Mouse (Mus musculus): Measurements from ENCODE around the gene Cacfd1. TPM values are rescaled to one million over a fixed set of nuclear protein-coding genes. Genes with fewer than 3 reads are reported as not detected.

The Cacfd1 gene
- polyA plus RNA-seq, 1 experiment from 2014 or later, result 41.6 TPM

GRCm38 (mm10) chr2:26997498-26997897 lies 12.2 kb upstream of the Cacfd1 start:
- WGBS, result 76% methylated on average over 1 of the region's 1 CpGs

GRCm38 (mm10) chr2:26997993-26998392 lies 11.7 kb upstream of the Cacfd1 start:
- Histone ChIP-seq H3K9me3 (replicated peaks) (no peaks in the 10 kb centered on the region), H3K27ac (ENCODE audit: poor library complexity, severe bottlenecking) (no peak overlapping the region), H3K36me3 (no peaks in the 10 kb centered on the region), H3K9ac (no peak overlapping the region), H3K4me3 (no peak overlapping the region), H3K4me2 (no peak overlapping the region), H3K4me1 (replicated peaks) (no peaks in the 10 kb centered on the region), H3K27me3 (replicated peaks) (no peaks in the 10 kb centered on the region)
- ATAC-seq (ENCODE audit: insufficient number of reproducible peaks, low FRiP score), result no peak
- WGBS, result 91% methylated on average over 7 of the region's 7 CpGs

More at GRCm38 (mm10) chr2:26997498-26997897, 12.2 kb upstream of the Cacfd1 start:
- ATAC-seq (ENCODE audit: insufficient number of reproducible peaks, low FRiP score), result no peak
- Histone ChIP-seq H3K27me3 (replicated peaks) (no peaks in the 10 kb centered on the region), H3K4me2 (no peak overlapping the region), H3K27ac (ENCODE audit: poor library complexity, severe bottlenecking) (no peak overlapping the region), H3K9ac (no peak overlapping the region), H3K9me3 (replicated peaks) (no peaks in the 10 kb centered on the region), H3K36me3 (no peaks in the 10 kb centered on the region), H3K4me1 (replicated peaks) (no peaks in the 10 kb centered on the region), H3K4me3 (no peak overlapping the region)

DNA sequence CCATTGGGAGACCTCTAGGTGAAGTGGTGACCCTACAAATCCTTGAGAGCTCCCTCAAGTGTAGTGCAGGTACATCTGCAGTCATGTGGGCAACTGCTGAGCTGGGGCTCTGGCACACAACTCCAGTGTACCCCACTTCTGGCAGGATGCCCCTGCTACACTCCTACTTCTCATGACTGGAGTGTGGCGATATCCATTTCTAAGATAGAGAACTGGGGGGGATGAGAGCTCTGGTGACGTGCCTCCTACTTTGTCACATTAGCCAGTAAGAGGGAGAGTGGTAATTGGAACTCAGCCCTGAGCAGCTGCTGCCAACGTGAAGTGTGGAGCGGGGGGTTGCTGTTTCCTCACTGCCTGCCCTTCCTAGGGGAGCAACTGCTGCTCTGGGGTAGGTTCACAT lies 3.5 kb upstream of the Cacfd1 start:
- Histone ChIP-seq H3K27me3 (replicated peaks) (0 out of 2 replicates have a peak, but pooled peaks cover 6% of the 10 kb centered on the region), H3K4me1 (replicated peaks) (peaks cover 14% of the 10 kb centered on the region), H3K9me3 (replicated peaks) (no peaks in the 10 kb centered on the region), H3K4me2 (no peak overlapping the region), H3K27ac (ENCODE audit: poor library complexity, severe bottlenecking) (no peak overlapping the region), H3K4me3 (no peak overlapping the region), H3K36me3 (no peaks in the 10 kb centered on the region), H3K9ac (no peak overlapping the region)
- WGBS, result 53% methylated on average over 4 of the region's 4 CpGs
- no peak for ATAC-seq (ENCODE audit: insufficient number of reproducible peaks, low FRiP score)

GRCm38 (mm10) chr2:27007701-27008100 lies 2.0 kb upstream of the Cacfd1 start:
- Histone ChIP-seq H3K27ac (ENCODE audit: poor library complexity, severe bottlenecking) (no peak overlapping the region), H3K4me3 (no peak overlapping the region), H3K27me3 (replicated peaks) (0 out of 2 replicates have a peak, but pooled peaks cover 6% of the 10 kb centered on the region), H3K4me1 (replicated peaks) (peaks cover 22% of the 10 kb centered on the region), H3K9me3 (replicated peaks) (no peaks in the 10 kb centered on the region), H3K9ac (no peak overlapping the region), H3K4me2 (no peak overlapping the region), H3K36me3 (no peaks in the 10 kb centered on the region)
- WGBS, result 61% methylated on average over 7 of the region's 7 CpGs
- no peak for ATAC-seq (ENCODE audit: insufficient number of reproducible peaks, low FRiP score)

DNA sequence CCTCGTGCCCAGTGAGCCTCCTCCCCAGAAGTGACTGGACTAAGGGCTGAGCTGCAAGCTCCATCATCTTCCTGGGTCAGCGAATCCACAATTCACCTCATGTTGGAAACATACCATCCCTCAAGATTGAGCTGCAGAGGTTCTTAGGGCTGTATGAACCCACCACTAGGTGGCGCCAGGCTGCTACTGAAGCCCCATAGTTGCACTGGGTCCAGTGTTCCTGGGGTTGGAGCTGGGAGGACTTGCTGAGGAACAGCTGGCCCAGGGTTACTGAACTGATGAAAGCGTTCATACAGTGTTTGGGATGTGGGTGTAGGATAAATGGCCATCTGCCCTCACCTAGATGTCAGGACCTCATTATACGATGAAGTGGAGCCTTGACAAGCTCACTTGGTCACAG lies 8.1 kb downstream of the Cacfd1 start:
- ATAC-seq (ENCODE audit: insufficient number of reproducible peaks, low FRiP score), result no peak
- Histone ChIP-seq H3K4me2 (no peak overlapping the region), H3K4me3 (no peak overlapping the region), H3K4me1 (replicated peaks) (no peaks in the 10 kb centered on the region), H3K9me3 (replicated peaks) (no peaks in the 10 kb centered on the region), H3K36me3 (peaks cover 71% of the 10 kb centered on the region), H3K27me3 (replicated peaks) (no peaks in the 10 kb centered on the region), H3K9ac (no peak overlapping the region), H3K27ac (ENCODE audit: poor library complexity, severe bottlenecking) (no peak overlapping the region)
- 52% methylated on average over 5 of the region's 5 CpGs for whole genome bisulfite sequencing

DNA sequence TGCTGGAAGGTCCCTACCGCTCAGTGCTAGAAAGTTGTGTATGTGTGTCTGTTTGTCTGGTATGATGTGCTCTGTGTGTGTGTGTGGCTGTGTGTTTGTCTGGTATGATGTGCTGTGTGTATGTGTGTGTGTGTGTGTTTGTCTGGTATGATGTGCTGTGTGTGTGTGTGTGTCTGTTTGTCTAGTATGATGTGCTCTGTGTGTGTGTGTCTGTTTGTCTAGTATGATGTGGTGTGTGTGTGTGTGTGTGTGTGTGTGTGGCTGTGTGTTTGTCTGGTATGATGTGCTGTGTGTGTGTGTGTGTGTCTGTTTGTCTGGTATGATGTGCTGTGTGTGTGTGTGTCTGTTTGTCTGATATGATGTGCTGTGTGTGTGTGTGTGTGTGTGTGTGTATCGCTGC lies 9.8 kb downstream of the Cacfd1 start:
- Histone ChIP-seq H3K9ac (no peak overlapping the region), H3K4me1 (replicated peaks) (no peaks in the 10 kb centered on the region), H3K4me2 (no peak overlapping the region), H3K27me3 (replicated peaks) (peaks cover 5% of the 10 kb centered on the region; the same call in 1 of the 2 replicates), H3K27ac (ENCODE audit: poor library complexity, severe bottlenecking) (no peak overlapping the region), H3K9me3 (replicated peaks) (no peaks in the 10 kb centered on the region), H3K36me3 (peaks cover 60% of the 10 kb centered on the region), H3K4me3 (no peak overlapping the region)
- WGBS, result 86% methylated on average over 2 of the region's 2 CpGs
- ATAC-seq (ENCODE audit: insufficient number of reproducible peaks, low FRiP score), result no peak

GRCm38 (mm10) chr2:27021103-27021502 lies 11.4 kb downstream of the Cacfd1 start:
- H3K9me3 ChIP-seq (replicated peaks), result no peaks in the 10 kb centered on the region
- H3K4me1 ChIP-seq (replicated peaks), result no peaks in the 10 kb centered on the region
- H3K4me3 ChIP-seq, result no peak overlapping the region
- peaks cover 21% of the 10 kb centered on the region; the same call in 1 of the 2 replicates for H3K27me3 ChIP-seq (replicated peaks)
- no peak overlapping the region for H3K27ac ChIP-seq (ENCODE audit: poor library complexity, severe bottlenecking)
- WGBS, result 81% methylated on average over 1 of the region's 1 CpGs
- no peak overlapping the region for H3K4me2 ChIP-seq
- H3K36me3 ChIP-seq, result peaks cover 44% of the 10 kb centered on the region
- ATAC-seq (ENCODE audit: insufficient number of reproducible peaks, low FRiP score), result no peak
- no peak overlapping the region for H3K9ac ChIP-seq

DNA sequence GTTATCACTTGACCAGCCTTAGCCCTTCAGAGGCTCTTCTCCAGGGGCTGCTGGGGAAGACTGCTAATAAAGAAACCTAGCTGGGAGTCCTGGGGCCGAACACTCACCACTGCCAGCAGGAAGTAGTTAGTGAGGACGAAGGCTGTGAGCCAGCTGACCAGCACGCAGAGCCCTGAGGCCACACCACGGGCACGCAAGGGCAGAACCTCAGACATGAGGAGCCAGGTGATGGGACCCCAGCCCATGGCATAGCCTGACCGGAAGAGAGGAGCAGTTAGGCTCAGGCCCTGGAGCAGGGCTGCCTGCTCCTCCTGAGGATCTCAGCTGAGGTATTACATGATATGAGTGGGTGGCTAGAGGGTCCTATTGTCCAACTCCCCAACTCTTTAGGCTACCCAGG lies 12.9 kb downstream of the Cacfd1 start:
- no peak overlapping the region for H3K4me3 ChIP-seq
- no peak for ATAC-seq (ENCODE audit: insufficient number of reproducible peaks, low FRiP score)
- H3K9me3 ChIP-seq (replicated peaks), result no peaks in the 10 kb centered on the region
- no peak overlapping the region for H3K9ac ChIP-seq
- H3K4me1 ChIP-seq (replicated peaks), result peaks cover 1% of the 10 kb centered on the region; the same call in 1 of the 2 replicates
- no peak overlapping the region for H3K4me2 ChIP-seq
- H3K36me3 ChIP-seq, result peaks cover 31% of the 10 kb centered on the region
- 72% methylated on average over 6 of the region's 6 CpGs for WGBS
- H3K27ac ChIP-seq (ENCODE audit: poor library complexity, severe bottlenecking), result no peak overlapping the region
- peaks cover 36% of the 10 kb centered on the region for H3K27me3 ChIP-seq (replicated peaks)

DNA sequence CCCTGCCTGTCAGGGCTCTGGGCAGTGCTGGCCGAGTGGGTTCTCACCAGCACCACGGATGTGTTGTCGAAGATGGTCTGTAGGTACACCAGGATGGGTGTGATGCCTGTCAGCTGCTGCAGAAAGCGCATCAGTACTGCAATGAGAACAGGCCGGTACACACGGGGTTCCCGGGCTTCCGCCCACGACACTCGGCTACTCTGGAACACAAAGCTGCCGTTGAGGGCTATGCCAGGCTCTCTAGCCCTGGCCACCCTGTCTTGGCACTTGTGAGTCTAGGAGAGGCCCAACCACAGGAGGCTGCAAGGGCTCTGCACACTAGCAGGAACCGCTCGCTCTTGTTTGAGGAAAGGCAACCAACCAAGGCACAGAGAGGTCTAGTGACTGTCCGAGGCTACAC lies 14.4 kb downstream of the Cacfd1 start:
- Histone ChIP-seq H3K4me2 (no peak overlapping the region), H3K4me3 (no peak overlapping the region), H3K36me3 (peaks cover 17% of the 10 kb centered on the region), H3K27ac (ENCODE audit: poor library complexity, severe bottlenecking) (no peak overlapping the region), H3K9ac (no peak overlapping the region), H3K9me3 (replicated peaks) (no peaks in the 10 kb centered on the region), H3K27me3 (replicated peaks) (peaks cover 42% of the 10 kb centered on the region), H3K4me1 (replicated peaks) (peaks cover 9% of the 10 kb centered on the region; the same call in 1 of the 2 replicates)
- WGBS, result 83% methylated on average over 14 of the region's 14 CpGs
- ATAC-seq (ENCODE audit: insufficient number of reproducible peaks, low FRiP score), result no peak

GRCm38 (mm10) chr2:27025545-27025944 lies 15.8 kb downstream of the Cacfd1 start:
- H3K9me3 ChIP-seq (replicated peaks), result no peaks in the 10 kb centered on the region
- H3K27me3 ChIP-seq (replicated peaks), result peaks cover 51% of the 10 kb centered on the region
- peaks cover 9% of the 10 kb centered on the region; the same call in 1 of the 2 replicates for H3K4me1 ChIP-seq (replicated peaks)
- no peak overlapping the region for H3K9ac ChIP-seq
- H3K4me2 ChIP-seq, result no peak overlapping the region
- no peak overlapping the region for H3K27ac ChIP-seq (ENCODE audit: poor library complexity, severe bottlenecking)
- H3K4me3 ChIP-seq, result no peak overlapping the region
- H3K36me3 ChIP-seq, result peaks cover 3% of the 10 kb centered on the region; the same call in 1 of the 2 replicates
- 84% methylated on average over 3 of the region's 3 CpGs for WGBS
- ATAC-seq (ENCODE audit: insufficient number of reproducible peaks, low FRiP score), result no peak

- WGBS, result 85% methylated on average over 3 of the region's 3 CpGs
- H3K9me3 ChIP-seq (replicated peaks), result no peaks in the 10 kb centered on the region
- no peak overlapping the region for H3K9ac ChIP-seq
- H3K36me3 ChIP-seq, result no peaks in the 10 kb centered on the region
- H3K27me3 ChIP-seq (replicated peaks), result peaks cover 53% of the 10 kb centered on the region
- no peak overlapping the region for H3K4me3 ChIP-seq
- H3K4me1 ChIP-seq (replicated peaks), result peaks cover 9% of the 10 kb centered on the region; the same call in 1 of the 2 replicates
- H3K27ac ChIP-seq (ENCODE audit: poor library complexity, severe bottlenecking), result no peak overlapping the region
- ATAC-seq (ENCODE audit: insufficient number of reproducible peaks, low FRiP score), result no peak
- no peak overlapping the region for H3K4me2 ChIP-seq
Observed at GRCm38 (mm10) chr2:27026332-27026731, 16.6 kb downstream of the Cacfd1 start.
